Mouse (Mus musculus) midbrain, embryonic 12.5 days (tissue): Measurements from ENCODE around the gene C1qa. TPM values are rescaled to one million over a fixed set of nuclear protein-coding genes. Genes with fewer than 3 reads are reported as not detected.

Experiments
- ATAC-seq: fragments of 200-750 bp; cut with Nextera tagmentation; 2 replicates; pipeline ENCODE4 v1.8.0; 2017; ENCODE audit warnings: low read depth, moderate TSS enrichment, moderate library complexity; ENCODE audit not compliant: low FRiP score
- H3K27ac ChIP-seq: fragments of 300-500 bp; sonication (generic); replicated peaks from 2 replicates; pipeline ENCODE4 v1.5.1; 2016; ENCODE audit warnings: mild to moderate bottlenecking
- H3K27me3 ChIP-seq: fragments of 300-500 bp; sonication (generic); 2 replicates; pipeline ENCODE4 v1.6.1; 2016; ENCODE audit warnings: mild to moderate bottlenecking
- H3K36me3 ChIP-seq: fragments of 300-500 bp; sonication (generic); 2 replicates; pipeline ENCODE4 v1.6.1; 2016
- H3K4me1 ChIP-seq: fragments of 300-500 bp; sonication (generic); 2 replicates; pipeline ENCODE4 v1.6.1; 2016
- H3K4me2 ChIP-seq: fragments of 300-500 bp; sonication (generic); replicated peaks from 2 replicates; pipeline ENCODE4 v1.6.1; 2016; ENCODE audit warnings: mild to moderate bottlenecking, moderate library complexity
- H3K4me3 ChIP-seq: fragments of 300-500 bp; sonication (generic); 2 replicates; pipeline ENCODE4 v1.5.1; 2016; ENCODE audit warnings: mild to moderate bottlenecking
- H3K9ac ChIP-seq: fragments of 300-500 bp; sonication (generic); replicated peaks from 2 replicates; pipeline ENCODE4 v1.6.1; 2016; ENCODE audit warnings: mild to moderate bottlenecking, moderate library complexity
- H3K9me3 ChIP-seq: fragments of 300-500 bp; sonication (generic); 2 replicates; pipeline ENCODE4 v1.6.1; 2016; ENCODE audit warnings: mild to moderate bottlenecking
- WGBS: fragments of 180-500 bp; shearing (Covaris S2); methylation state at CpG from one replicate; pipeline ENCODE4 v1.1.7; 2016; 5-methylcytosine and 5-hydroxymethylcytosine counted together
- polyA plus RNA-seq: library from polyadenylated mRNA; unstranded; fragments of >200 nt; fragmentation: Nextera tagmentation; extraction: Ambion mirVana; gene quantifications from 2 replicates; pipeline ENCODE4 v1.2.1, GENCODE M21; 2016

The C1qa gene
- polyA plus RNA-seq, 1 experiment from 2014 or later: 17.0 TPM

DNA sequence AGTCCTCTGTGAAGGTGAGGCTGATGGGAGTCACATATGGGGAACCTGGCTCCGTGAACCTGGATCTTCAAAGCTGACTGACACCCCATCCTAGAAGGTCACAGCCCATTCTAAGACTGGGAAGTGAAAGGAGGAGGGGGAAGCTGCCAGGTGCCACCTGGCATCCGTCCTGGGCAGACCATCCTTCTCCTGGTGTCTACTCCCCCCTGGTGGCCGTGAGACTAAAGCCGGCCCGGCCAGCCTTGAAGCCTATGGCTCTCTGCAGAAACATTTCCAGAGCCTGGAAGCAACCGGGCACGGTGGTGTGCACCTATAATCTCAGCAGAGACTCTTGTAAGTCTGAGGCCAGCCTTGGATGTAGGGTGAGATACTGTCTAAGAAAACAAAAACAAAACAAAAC is 21.6 kb downstream of the C1qa start:
- Histone ChIP-seq H3K36me3 (no peaks in the 10 kb centered on the region), H3K27me3 (peaks cover 3% of the 10 kb centered on the region; the same call in 1 of the 2 replicates), H3K27ac (no peak overlapping the region), H3K4me1 (no peaks in the 10 kb centered on the region), H3K4me3 (no peak overlapping the region), H3K9ac (no peak overlapping the region), H3K9me3 (no peaks in the 10 kb centered on the region), H3K4me2 (no peak overlapping the region)
- 22% methylated on average over 7 of the region's 7 CpGs for WGBS
- peak; percentile 56; the same call in 1 of the 2 replicates for ATAC-seq

DNA sequence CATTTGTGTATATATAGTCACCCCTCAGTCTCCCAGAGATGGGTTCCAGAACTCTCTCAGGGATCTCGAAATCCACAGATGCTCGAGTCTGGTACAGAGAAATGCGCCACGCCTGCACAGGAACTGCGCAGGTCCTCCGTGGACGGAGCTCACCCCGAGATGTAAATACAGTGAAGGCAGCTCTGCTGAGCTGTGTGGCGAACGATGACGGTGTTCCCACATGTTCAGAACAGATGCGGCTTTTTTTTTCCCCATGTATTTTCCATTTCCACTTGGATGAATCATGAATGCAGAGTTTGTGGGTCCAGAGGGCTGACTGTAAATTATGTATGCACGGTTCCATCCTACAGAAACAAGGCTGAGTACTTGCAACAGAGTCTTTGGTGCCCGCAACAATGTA is 23.6 kb downstream of the C1qa start:
- no peak for ATAC-seq
- H3K9me3 ChIP-seq: no peaks in the 10 kb centered on the region
- no peaks in the 10 kb centered on the region for H3K4me1 ChIP-seq
- no peak overlapping the region for H3K9ac ChIP-seq
- peaks cover 3% of the 10 kb centered on the region; the same call in 1 of the 2 replicates for H3K27me3 ChIP-seq
- H3K36me3 ChIP-seq: no peaks in the 10 kb centered on the region
- 94% methylated on average over 14 of the region's 14 CpGs for WGBS
- no peak overlapping the region for H3K4me3 ChIP-seq
- H3K4me2 ChIP-seq: no peak overlapping the region
- H3K27ac ChIP-seq: no peak overlapping the region

DNA sequence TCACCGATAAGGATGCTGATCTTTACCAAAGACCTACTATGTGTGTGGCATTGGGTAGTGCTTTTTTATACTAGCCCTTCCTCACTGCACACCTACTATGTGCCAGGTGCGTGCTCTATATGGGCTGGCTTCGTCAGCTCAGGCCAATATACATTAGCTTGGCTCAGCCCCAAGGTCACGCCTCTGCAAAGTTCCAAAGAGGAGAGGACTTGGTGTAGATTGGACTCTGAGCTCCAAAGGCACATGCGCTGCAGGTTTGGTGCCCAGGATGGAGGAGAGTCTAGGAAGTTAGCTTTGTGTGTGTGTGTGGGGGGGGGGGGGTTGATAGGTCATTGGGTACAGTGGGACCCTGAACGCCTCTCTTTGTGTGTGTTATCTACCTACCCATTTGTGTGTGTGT is 30.2 kb downstream of the C1qa start:
- H3K36me3 ChIP-seq: no peaks in the 10 kb centered on the region
- no peaks in the 10 kb centered on the region for H3K9me3 ChIP-seq
- no peak overlapping the region for H3K4me2 ChIP-seq
- 85% methylated on average over 6 of the region's 6 CpGs for WGBS
- H3K27ac ChIP-seq: 0 out of 2 replicates have a peak overlapping the region, but pooled peaks have one; percentile 61
- no peak overlapping the region for H3K9ac ChIP-seq
- H3K4me1 ChIP-seq: peaks cover 45% of the 10 kb centered on the region
- no peak for ATAC-seq
- H3K27me3 ChIP-seq: peaks cover 6% of the 10 kb centered on the region; the same call in 1 of the 2 replicates
- H3K4me3 ChIP-seq: no peak overlapping the region

DNA sequence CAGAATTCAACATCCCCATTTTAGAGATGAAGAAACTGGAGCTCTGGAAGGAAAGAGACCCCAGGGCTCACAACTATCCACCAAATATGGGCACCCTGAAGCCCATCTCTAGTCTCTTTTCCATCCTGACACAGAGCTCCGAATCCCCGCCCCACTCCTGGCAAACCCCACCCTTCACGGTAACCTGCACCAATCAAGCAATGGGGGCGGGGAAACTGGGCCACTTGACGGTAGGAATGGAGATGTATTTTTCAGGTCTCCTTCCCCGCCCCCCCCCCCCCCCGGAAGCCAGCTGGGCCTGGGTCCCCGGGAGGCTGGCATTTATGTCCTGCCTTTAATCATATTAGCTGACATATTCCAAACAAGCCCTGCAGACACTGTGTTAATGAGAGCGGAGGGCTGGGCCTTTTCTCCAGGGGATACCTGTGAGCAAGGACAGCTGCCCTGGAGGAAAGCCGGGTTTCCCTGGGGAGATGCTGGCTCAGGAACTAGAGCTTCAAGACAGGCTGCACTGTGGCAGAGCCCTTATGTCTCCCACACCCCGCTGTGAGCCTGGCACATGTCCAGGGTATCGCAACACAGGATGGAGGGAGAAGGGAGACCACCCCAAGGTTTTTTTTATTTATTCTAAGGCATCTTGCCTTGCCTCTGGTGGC is 30.8 kb downstream of the C1qa start:
- Histone ChIP-seq H3K4me1 (peaks cover 50% of the 10 kb centered on the region), H3K27me3 (peaks cover 6% of the 10 kb centered on the region; the same call in 1 of the 2 replicates), H3K4me3 (no peak overlapping the region), H3K9ac (no peak overlapping the region), H3K4me2 (no peak overlapping the region; the same call in 1 of the 2 replicates), H3K36me3 (no peaks in the 10 kb centered on the region), H3K27ac (peak overlapping the region; percentile 61), H3K9me3 (no peaks in the 10 kb centered on the region)
- no peak for ATAC-seq
- 14% methylated on average over 11 of the region's 12 CpGs for WGBS

DNA sequence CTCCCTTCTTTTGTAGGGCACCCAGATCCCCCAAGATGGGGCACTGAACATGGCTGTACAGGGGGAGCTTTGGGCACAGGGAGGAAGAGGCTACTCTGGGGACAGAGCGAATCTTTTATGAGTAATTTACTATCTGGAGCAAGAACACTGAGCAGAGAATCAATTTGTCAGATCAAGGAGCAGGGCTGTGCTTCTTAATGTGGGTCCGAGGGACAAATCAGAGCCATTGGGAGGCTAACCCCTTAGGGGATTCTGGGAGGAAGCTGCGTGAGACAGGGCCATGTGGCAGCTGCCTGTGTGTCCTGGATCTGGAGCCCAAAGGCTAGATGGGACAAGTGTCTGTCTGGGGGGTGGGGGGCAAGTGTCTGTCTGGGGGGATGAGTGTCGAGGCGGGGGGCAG is 33.1 kb downstream of the C1qa start:
- H3K4me3 ChIP-seq: no peak overlapping the region; the same call in 1 of the 2 replicates
- H3K27ac ChIP-seq: peak overlapping the region; percentile 95
- H3K27me3 ChIP-seq: peaks cover 10% of the 10 kb centered on the region; the same call in 1 of the 2 replicates
- H3K9me3 ChIP-seq: no peaks in the 10 kb centered on the region
- H3K36me3 ChIP-seq: no peaks in the 10 kb centered on the region
- peak overlapping the region; percentile 30 for H3K4me2 ChIP-seq
- peak overlapping the region; percentile 34; the same call in 1 of the 2 replicates for H3K9ac ChIP-seq
- peaks cover 72% of the 10 kb centered on the region for H3K4me1 ChIP-seq
- 38% methylated on average over 5 of the region's 5 CpGs for WGBS
- peak; percentile 14; the same call in 1 of the 2 replicates for ATAC-seq

DNA sequence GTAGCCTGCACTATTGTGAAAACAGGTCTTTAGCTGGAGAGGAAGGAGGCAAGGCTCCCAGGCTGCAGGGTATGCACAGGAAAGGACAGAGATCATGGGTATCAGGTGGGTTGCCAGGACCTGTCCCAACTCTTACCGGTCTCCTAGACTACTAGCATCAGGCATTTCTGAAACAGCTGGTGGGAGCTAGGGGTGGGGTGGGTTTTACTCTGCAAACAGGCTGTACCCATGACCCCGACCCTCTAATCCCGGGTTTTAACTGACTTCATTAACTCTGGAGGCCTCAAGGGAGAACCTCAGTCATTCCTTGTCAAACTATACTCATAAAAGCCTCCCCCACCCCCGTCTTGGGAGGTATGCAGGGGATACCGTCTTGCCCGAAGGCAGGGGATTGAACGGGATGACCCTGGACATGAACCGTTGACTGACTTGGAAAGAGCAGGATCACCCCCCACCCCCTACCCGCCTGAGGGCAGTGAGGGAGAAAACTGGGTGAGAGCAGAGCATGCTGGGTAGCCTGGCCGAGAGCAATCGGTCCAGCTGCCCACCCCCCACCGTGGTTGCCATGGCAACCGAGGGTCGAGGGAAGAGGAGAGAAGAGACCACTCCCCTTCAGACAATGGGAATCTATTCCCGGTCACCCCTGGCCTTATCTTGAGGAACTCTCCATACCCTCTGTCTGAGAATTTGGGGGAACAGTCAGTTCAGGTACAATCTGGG is 33.7 kb downstream of the C1qa start:
- peak; percentile 75 for ATAC-seq
- Histone ChIP-seq H3K27me3 (peaks cover 10% of the 10 kb centered on the region; the same call in 1 of the 2 replicates), H3K27ac (peak overlapping the region; percentile 95), H3K9me3 (no peaks in the 10 kb centered on the region), H3K4me2 (peak overlapping the region; percentile 30), H3K36me3 (no peaks in the 10 kb centered on the region), H3K9ac (peak overlapping the region; percentile 34; the same call in 1 of the 2 replicates), H3K4me1 (peaks cover 72% of the 10 kb centered on the region), H3K4me3 (no peak overlapping the region; the same call in 1 of the 2 replicates)
- WGBS: 2% methylated on average over 15 of the region's 15 CpGs

DNA sequence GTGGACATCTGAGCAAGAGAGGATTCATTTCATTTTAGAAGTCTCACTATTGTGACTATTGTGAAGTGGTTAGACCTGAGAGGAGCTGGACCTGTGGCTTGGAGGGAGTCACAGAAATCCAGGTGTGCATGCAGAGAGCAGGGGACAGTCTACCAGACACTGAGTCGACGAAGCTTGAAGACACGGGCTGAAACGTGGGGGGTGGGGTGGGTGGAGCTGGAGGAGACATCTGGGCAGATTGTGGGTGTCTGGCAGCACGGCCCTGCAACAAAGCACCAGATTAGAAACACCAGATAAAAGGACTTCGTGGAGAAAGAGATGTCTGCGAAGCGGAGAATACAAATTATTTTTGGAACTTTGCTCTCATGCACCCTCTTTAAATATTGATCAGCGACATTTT is 35.1 kb downstream of the C1qa start:
- no peaks in the 10 kb centered on the region for H3K36me3 ChIP-seq
- H3K27ac ChIP-seq: peak overlapping the region; percentile 95
- H3K4me2 ChIP-seq: no peak overlapping the region
- no peak overlapping the region for H3K4me3 ChIP-seq
- H3K27me3 ChIP-seq: peaks cover 16% of the 10 kb centered on the region; the same call in 1 of the 2 replicates
- ATAC-seq: no peak
- no peak overlapping the region for H3K9ac ChIP-seq
- WGBS: 19% methylated on average over 9 of the region's 9 CpGs
- H3K9me3 ChIP-seq: no peaks in the 10 kb centered on the region
- peaks cover 72% of the 10 kb centered on the region for H3K4me1 ChIP-seq

DNA sequence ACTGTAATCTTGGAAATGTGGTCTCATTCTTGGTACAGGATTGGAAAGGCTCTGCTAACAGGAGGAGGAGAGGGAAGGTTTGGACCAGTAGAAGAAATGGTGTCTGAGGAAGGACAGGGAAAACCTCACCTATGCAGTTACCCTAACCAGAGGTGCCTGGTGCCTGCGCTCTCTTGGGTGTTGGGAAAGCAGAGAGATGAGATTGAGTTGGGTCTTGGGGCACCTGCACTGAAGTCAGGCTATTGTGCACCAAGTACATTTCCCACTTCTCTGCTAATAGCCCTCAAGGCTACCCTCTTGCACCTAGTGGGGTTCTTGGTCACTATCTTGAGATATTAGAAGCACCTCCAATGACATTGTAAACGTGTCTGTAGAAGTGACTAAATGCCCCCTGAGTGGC is 36.2 kb downstream of the C1qa start:
- WGBS: 71% methylated on average over 2 of the region's 2 CpGs
- ATAC-seq: no peak
- Histone ChIP-seq H3K4me2 (no peak overlapping the region), H3K36me3 (no peaks in the 10 kb centered on the region), H3K4me3 (no peak overlapping the region), H3K9me3 (no peaks in the 10 kb centered on the region), H3K9ac (no peak overlapping the region), H3K27me3 (peaks cover 17% of the 10 kb centered on the region; the same call in 1 of the 2 replicates), H3K27ac (peak overlapping the region; percentile 95), H3K4me1 (peaks cover 62% of the 10 kb centered on the region)

DNA sequence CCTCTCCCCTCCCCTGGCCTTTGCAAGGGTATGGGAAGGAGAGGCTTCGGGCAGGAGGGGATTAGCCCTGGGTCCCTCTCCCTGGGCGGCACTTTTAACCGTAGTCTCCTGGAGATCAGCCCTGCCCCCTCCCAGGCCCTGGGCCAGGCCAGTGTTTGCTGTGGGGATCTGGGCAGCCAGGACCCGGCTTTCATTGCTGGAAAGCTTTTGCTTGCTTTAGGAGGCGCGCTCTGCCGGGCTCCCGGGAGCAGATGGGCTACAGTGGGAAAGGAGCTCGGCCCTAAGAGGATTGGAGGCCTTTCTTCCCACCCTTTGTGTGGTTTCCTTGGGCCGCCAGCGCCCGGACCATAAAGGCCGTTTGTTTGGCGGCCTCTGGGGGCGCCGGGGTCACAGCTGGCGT is 36.8 kb downstream of the C1qa start:
- Histone ChIP-seq H3K4me1 (peaks cover 56% of the 10 kb centered on the region), H3K4me3 (no peak overlapping the region), H3K36me3 (no peaks in the 10 kb centered on the region), H3K9ac (peak overlapping the region; percentile 34; the same call in 1 of the 2 replicates), H3K9me3 (no peaks in the 10 kb centered on the region), H3K27me3 (peaks cover 17% of the 10 kb centered on the region; the same call in 1 of the 2 replicates), H3K4me2 (0 out of 2 replicates have a peak overlapping the region, but pooled peaks have one; percentile 22), H3K27ac (peak overlapping the region; percentile 95)
- peak; percentile 62 for ATAC-seq
- WGBS: 2% methylated on average over 17 of the region's 17 CpGs

DNA sequence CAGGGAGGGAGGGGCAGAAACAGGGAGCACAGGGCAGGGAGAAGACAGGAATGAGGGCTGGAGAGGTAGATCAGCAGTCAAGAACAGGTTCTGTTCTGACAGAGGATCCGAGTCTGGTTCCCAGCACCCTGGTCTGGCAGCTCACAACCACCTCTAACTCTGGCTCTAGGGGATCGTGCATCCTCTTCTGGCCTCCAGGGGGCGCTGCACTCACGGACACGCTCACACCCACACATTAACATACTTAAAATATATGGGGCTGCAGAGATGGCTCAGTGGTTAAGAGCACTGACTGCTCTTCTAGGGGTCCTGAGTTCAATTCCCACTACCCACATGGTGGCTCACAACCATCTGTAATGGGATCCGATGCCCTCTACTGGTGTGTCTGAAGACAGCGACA is 38.6 kb downstream of the C1qa start:
- ATAC-seq: no peak
- Histone ChIP-seq H3K4me2 (no peak overlapping the region), H3K36me3 (no peaks in the 10 kb centered on the region), H3K4me3 (no peak overlapping the region), H3K4me1 (peaks cover 43% of the 10 kb centered on the region), H3K9me3 (no peaks in the 10 kb centered on the region), H3K9ac (no peak overlapping the region), H3K27ac (no peak overlapping the region), H3K27me3 (peaks cover 11% of the 10 kb centered on the region)
- WGBS: 87% methylated on average over 7 of the region's 7 CpGs

DNA sequence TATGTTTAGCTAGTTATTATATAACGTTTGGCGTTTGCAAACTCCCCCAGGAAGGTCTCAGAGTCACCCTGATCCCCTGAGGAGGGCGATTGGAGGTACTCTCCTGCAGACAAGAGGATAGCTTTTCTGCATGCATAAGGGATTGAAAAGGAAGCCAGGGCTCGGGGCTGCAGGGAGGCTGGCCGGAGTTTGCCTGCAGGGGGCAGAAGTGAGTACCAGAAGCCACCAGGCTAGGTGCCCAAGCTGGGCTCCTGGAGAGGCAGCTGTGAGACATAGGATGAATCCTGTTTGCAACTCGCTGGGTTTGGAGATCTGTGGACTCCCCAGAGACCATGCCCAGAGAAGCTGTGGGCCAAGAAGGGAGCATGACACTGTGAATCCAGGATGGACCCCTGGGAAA is 43.5 kb downstream of the C1qa start:
- Histone ChIP-seq H3K27me3 (peaks cover 6% of the 10 kb centered on the region), H3K36me3 (no peaks in the 10 kb centered on the region), H3K4me1 (no peaks in the 10 kb centered on the region), H3K9me3 (no peaks in the 10 kb centered on the region), H3K27ac (no peak overlapping the region), H3K9ac (no peak overlapping the region), H3K4me3 (no peak overlapping the region), H3K4me2 (no peak overlapping the region)
- no peak for ATAC-seq
- 22% methylated on average over 6 of the region's 6 CpGs for WGBS

DNA sequence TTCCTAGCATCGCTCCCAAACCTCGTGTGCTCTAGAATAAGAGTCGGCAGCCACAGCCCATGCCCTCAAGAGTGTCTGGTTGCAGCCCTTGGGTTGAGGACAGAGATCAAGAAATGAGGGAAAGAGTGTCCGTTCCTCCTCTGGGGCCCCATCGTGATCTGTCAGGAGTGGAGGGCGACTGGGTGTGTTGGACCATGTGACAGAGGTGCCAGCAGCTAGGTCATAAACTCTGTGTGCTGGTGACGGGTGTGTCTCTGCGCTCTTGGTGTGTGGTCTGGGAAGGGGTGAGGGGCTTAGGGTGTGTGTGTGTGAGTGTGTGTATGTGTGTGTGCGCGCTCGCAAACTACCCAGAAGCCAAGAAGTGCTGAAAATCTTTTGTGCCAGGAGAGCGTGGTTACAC is 45.6 kb downstream of the C1qa start:
- H3K27ac ChIP-seq: no peak overlapping the region
- WGBS: 91% methylated on average over 12 of the region's 12 CpGs

More for the DNA sequence above, 45.6 kb downstream of the C1qa start:
- H3K4me3 ChIP-seq: no peak overlapping the region
- H3K36me3 ChIP-seq: no peaks in the 10 kb centered on the region
- H3K4me2 ChIP-seq: no peak overlapping the region
- peaks cover 5% of the 10 kb centered on the region; the same call in 1 of the 2 replicates for H3K27me3 ChIP-seq
- H3K4me1 ChIP-seq: peaks cover 2% of the 10 kb centered on the region; the same call in 1 of the 2 replicates
- no peaks in the 10 kb centered on the region for H3K9me3 ChIP-seq
- H3K9ac ChIP-seq: no peak overlapping the region
- no peak for ATAC-seq
